Mouse (Mus musculus) liver, adult 2 months (tissue): ENCODE results near the gene Sfxn3. TPM values are rescaled to one million over a fixed set of nuclear protein-coding genes. Genes with fewer than 3 reads are reported as not detected.

Experiments used
- DNase-seq: peaks from one replicate; pipeline ENCODE4 v3.0.0-alpha.2; 2011; ENCODE audit warnings: low read depth, low spot score; ENCODE audit errors: extremely low read depth
- H3K27ac ChIP-seq: fragments of 200-500 bp; replicated peaks from 2 replicates; pipeline ENCODE4 v1.5.1; 2012; ENCODE audit warnings: low read depth, mild to moderate bottlenecking, control low read depth, inconsistent platforms, low read length; ENCODE audit not compliant: insufficient read depth
- H3K27me3 ChIP-seq: fragments of 200-500 bp; 2 replicates; pipeline ENCODE4 v1.6.1; 2012; ENCODE audit warnings: mild to moderate bottlenecking, moderate library complexity, low read length, inconsistent platforms; ENCODE audit not compliant: control insufficient read depth, insufficient read depth
- H3K36me3 ChIP-seq: fragments of 200-500 bp; 2 replicates; pipeline ENCODE4 v1.6.1; 2012; ENCODE audit warnings: low read length, inconsistent platforms; ENCODE audit not compliant: control insufficient read depth, insufficient read depth
- H3K4me1 ChIP-seq: fragments of 200-500 bp; 2 replicates; pipeline ENCODE4 v1.6.1; 2011; ENCODE audit warnings: low read length; ENCODE audit not compliant: control insufficient read depth, insufficient read depth
- H3K4me3 ChIP-seq: fragments of 200-500 bp; 2 replicates; pipeline ENCODE4 v1.5.1; 2011; ENCODE audit warnings: low read depth, mild to moderate bottlenecking, control low read depth, low read length, moderate library complexity; ENCODE audit not compliant: insufficient read depth
- H3K79me2 ChIP-seq: fragments of 200-500 bp; 2 replicates; pipeline ENCODE4 v1.6.1; 2012; ENCODE audit warnings: inconsistent platforms, mild to moderate bottlenecking, low read length, moderate library complexity; ENCODE audit not compliant: control insufficient read depth, insufficient read depth
- H3K9ac ChIP-seq: fragments of 200-500 bp; 2 replicates; pipeline ENCODE4 v1.6.1; 2012; ENCODE audit warnings: low read depth, mild to moderate bottlenecking, control low read depth, inconsistent platforms, low read length
- CTCF ChIP-seq: fragments of 200-500 bp; IDR thresholded peaks from 2 replicates; pipeline ENCODE4 v1.5.1; 2011; ENCODE audit warnings: low read depth, low read length, control low read depth
- POLR2A ChIP-seq: fragments of 200-500 bp; IDR thresholded peaks from 2 replicates; pipeline ENCODE4 v1.6.1; 2011; ENCODE audit warnings: low read length, control low read depth; ENCODE audit not compliant: insufficient read depth; ENCODE audit errors: extremely low read depth
- WGBS: fragments of 180-500 bp; shearing (Covaris S2); methylation state at CpG from one replicate; pipeline ENCODE4 v1.1.7; 2018; 5-methylcytosine and 5-hydroxymethylcytosine counted together
- polyA plus RNA-seq: library from polyadenylated mRNA; depleted of rRNA; stranded (reverse); fragments of >200 nt; gene quantifications from 2 replicates; pipeline ENCODE4 v1.2.3, GENCODE M21; 2012; rRNA removed
- total RNA-seq: library from RNA; depleted of rRNA; stranded (reverse); fragments of >200 nt; gene quantifications from 2 replicates; pipeline ENCODE4 v1.2.3, GENCODE M21; 2014; rRNA removed

Sfxn3 gene
- total RNA-seq: 0.65 and 0.94 TPM in 2 replicates
- polyA plus RNA-seq: 0.76 and 1.5 TPM in 2 replicates

DNA sequence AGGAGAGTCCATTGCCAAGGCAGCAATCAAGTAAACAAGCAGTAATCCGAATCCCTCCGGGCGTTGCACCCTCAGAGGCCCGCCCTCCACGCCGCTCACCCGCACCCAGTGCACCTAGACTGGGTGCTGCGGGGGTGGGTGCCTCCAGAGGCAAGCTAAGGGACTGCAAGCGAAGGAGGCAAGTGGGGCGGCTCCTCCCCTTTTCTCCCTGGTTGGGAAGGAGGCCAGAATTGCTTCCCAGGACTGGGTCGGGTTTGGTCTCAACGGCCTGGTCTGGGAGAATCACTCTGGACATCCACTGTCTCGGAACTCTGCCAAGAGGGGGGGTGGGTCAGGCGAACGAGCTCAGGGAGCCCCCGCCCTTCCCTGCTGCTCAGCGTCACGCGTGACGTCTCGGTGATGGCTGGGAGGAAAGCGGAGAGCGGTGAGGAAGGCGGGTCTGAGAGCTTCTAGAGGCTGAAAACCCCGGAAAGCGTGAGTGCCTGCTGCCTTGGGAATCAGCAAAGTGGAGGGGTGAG, at the start of gene Sfxn3:
TSS of gene Sfxn3 (plus strand) at position 87 of the 518 bp plus-strand sequence.
- peak within 1 kb of the TSS; percentile 38 for H3K27ac ChIP-seq
- peak; percentile 46 for DNase-seq
- H3K79me2 ChIP-seq: no peaks in the 10 kb centered on the region
- H3K4me1 ChIP-seq: peaks cover 8% of the 10 kb centered on the region
- WGBS: 1% methylated on average over 26 of the region's 26 CpGs
- H3K27me3 ChIP-seq: peaks cover 3% of the 10 kb centered on the region; the same call in 1 of the 2 replicates
- H3K9ac ChIP-seq: peak within 1 kb of the TSS; percentile 53
- TF ChIP-seq CTCF (peak; percentile 75), POLR2A (no peak)
- no peaks in the 10 kb centered on the region for H3K36me3 ChIP-seq
- H3K4me3 ChIP-seq: peak within 1 kb of the TSS; percentile 52

DNA sequence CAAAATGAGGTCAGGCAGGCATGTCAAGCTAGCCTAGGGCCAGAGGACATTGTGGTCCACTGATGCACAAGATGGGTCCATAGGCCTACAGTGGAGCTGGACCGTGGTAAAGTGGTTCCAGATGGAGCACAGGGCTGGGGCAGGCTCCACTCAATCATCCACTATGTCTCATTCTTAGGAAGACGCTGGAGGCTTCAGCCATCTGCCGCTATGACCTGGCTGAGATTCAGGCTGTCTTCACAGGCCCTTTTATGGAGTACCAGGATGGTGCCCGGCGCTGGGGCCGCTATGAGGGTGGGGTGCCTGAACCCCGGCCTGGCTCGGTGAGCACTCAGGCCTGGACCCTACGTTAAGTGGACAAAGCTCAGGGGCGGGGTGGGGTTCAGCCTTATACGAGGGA, 49.5 kb upstream of the Sfxn3 start:
- peaks cover 4% of the 10 kb centered on the region for H3K4me1 ChIP-seq
- H3K4me3 ChIP-seq: no peak overlapping the region
- no peak overlapping the region for H3K27ac ChIP-seq
- no peak for DNase-seq
- H3K27me3 ChIP-seq: no peaks in the 10 kb centered on the region
- 85% methylated on average over 11 of the region's 11 CpGs for WGBS
- no peak overlapping the region for H3K9ac ChIP-seq
- H3K36me3 ChIP-seq: peaks cover 45% of the 10 kb centered on the region
- no peak for TF ChIP-seq POLR2A
- no peaks in the 10 kb centered on the region for H3K79me2 ChIP-seq

GRCm38 (mm10) chr19:44999647-45000046, 47.7 kb upstream of the Sfxn3 start:
- H3K36me3 ChIP-seq: peaks cover 36% of the 10 kb centered on the region
- TF ChIP-seq POLR2A: no peak
- no peak for TF ChIP-seq CTCF
- no peaks in the 10 kb centered on the region for H3K27me3 ChIP-seq
- no peak overlapping the region for H3K9ac ChIP-seq
- no peak overlapping the region for H3K27ac ChIP-seq
- no peak overlapping the region for H3K4me3 ChIP-seq
- no peak for DNase-seq
- WGBS: 83% methylated on average over 8 of the region's 8 CpGs
- H3K79me2 ChIP-seq: no peaks in the 10 kb centered on the region
- peaks cover 2% of the 10 kb centered on the region for H3K4me1 ChIP-seq

DNA sequence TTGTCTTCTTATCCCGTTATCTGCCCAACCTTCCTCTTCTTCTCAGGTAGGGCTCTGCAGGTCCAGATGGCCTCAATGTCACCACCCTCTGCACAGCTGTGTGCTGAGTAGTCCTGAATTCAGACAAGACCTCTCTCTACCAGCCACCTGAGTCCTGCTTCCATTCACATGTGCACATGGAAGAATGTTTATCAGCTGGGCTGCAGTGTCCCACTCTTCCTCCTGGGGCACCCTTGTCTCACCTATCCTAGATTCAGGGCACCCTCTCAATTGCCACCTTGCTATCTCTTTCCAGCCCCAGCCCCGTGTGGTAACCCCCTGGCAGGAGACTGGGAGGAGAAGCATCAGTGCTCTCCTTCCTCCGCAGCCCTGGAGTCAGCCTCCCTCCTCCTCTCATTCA, 45.0 kb upstream of the Sfxn3 start:
- H3K4me3 ChIP-seq: no peak overlapping the region
- peaks cover 24% of the 10 kb centered on the region for H3K36me3 ChIP-seq
- no peak overlapping the region for H3K27ac ChIP-seq
- H3K4me1 ChIP-seq: peaks cover 10% of the 10 kb centered on the region
- no peak overlapping the region for H3K9ac ChIP-seq
- WGBS: 62% methylated on average over 3 of the region's 3 CpGs
- no peak for DNase-seq
- H3K27me3 ChIP-seq: no peaks in the 10 kb centered on the region
- no peaks in the 10 kb centered on the region for H3K79me2 ChIP-seq
- no peak for TF ChIP-seq POLR2A
- TF ChIP-seq CTCF: no peak; the same call in 1 of the 2 replicates

- H3K27me3 ChIP-seq: no peaks in the 10 kb centered on the region
- peaks cover 16% of the 10 kb centered on the region; the same call in 1 of the 2 replicates for H3K36me3 ChIP-seq
- DNase-seq: peak; percentile 24
- H3K27ac ChIP-seq: no peak overlapping the region
- H3K4me1 ChIP-seq: peaks cover 15% of the 10 kb centered on the region
- no peak overlapping the region for H3K9ac ChIP-seq
- H3K4me3 ChIP-seq: no peak overlapping the region
- no peaks in the 10 kb centered on the region for H3K79me2 ChIP-seq
- 80% methylated on average over 7 of the region's 7 CpGs for WGBS
- TF ChIP-seq POLR2A: no peak
- no peak for TF ChIP-seq CTCF
These were observed 43.4 kb upstream of the Sfxn3 start for GRCm38 (mm10) chr19:45003740-45004516.

DNA sequence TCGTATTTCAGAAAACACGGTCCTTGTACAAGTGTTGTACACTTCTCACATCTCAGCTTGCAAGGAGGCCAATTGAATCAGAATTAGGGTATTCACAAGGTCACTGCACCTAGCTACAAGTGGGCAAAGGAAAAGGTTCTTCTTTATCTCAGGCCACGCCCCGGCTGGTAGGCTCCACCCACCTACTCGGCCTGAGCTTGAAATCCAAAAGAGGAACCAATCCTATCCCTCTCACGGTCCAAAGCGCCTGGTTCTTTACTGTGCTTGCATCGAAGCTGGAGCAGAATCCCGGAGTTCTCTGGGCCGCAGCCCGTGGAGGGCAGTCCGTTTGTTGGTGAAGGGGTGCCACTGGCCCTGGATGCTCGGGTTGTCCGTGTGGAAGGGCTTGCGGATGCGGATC, 41.9 kb upstream of the Sfxn3 start, which contains the start of gene Twnk:
TSS of gene Twnk (plus strand) at position 220 of the 400 bp plus-strand sequence.
- TF ChIP-seq CTCF (no peak), POLR2A (0 out of 2 replicates have a peak, but pooled peaks have one; percentile 37)
- peak; percentile 75 for DNase-seq
- H3K79me2 ChIP-seq: no peaks in the 10 kb centered on the region
- H3K9ac ChIP-seq: peak within 1 kb of the TSS; percentile 91
- 7% methylated on average over 16 of the region's 16 CpGs for WGBS
- H3K4me1 ChIP-seq: peaks cover 15% of the 10 kb centered on the region
- H3K27me3 ChIP-seq: no peaks in the 10 kb centered on the region
- H3K27ac ChIP-seq: peak within 1 kb of the TSS; percentile 78
- H3K4me3 ChIP-seq: peak within 1 kb of the TSS; percentile 82
- H3K36me3 ChIP-seq: peaks cover 14% of the 10 kb centered on the region
